Comparison of ENCODE assay signal across 8 mouse cellular contexts in genomic region chr2:27858348-27858903, GRCm38 (mm10). TPM values are rescaled to one million over a fixed set of nuclear protein-coding genes. Genes with fewer than 3 reads are reported as not detected.
A peak's percentile ranks its signal among the peaks of the same experiment; 100 is the strongest.
DNase-seq lines count a peak whose midpoint lies in the region; ATAC-seq and TF ChIP-seq lines count a peak whose summit lies in the region.

No protein-coding gene starts in this region.

- DNase-seq in right cerebral cortex, adult 18-20 months = peak; percentile 14
- DNase-seq in right cerebral cortex, postnatal 25 days = no peak
- DNase-seq in gastrocnemius, postnatal 25 days = peak; percentile 83
- no peak for DNase-seq in midbrain, postnatal 0 days (ENCODE audit: low spot score)
- DNase-seq in thymus, adult 2 months = no peak
- no peak for DNase-seq in layer of hippocampus, postnatal 25 days (ENCODE audit: extremely low spot score in 1 of 2, low spot score in 1 of 2)

- no peak for TF ChIP-seq CTCF in midbrain, postnatal 0 days (IDR thresholded peaks at IDR 0.05)
- TF ChIP-seq CTCF in thymus, adult 2 months (IDR thresholded peaks at IDR 0.05; ENCODE audit: borderline replicate concordance, control insufficient read depth, extremely low read depth, insufficient read depth, low read length, poor library complexity) = no peak

- TF ChIP-seq POLR2A in thymus, adult 2 months (IDR thresholded peaks at IDR 0.05; ENCODE audit: control insufficient read depth, extremely low read depth, insufficient read depth, low read length, poor library complexity) = no peak

- no peak overlapping the region for H3K4me2 ChIP-seq in kidney, embryonic 14.5 days (replicated peaks; ENCODE audit: low read depth, low read length)
- H3K4me2 ChIP-seq in midbrain, postnatal 0 days (ENCODE audit: low read depth, low read length, poor library complexity, severe bottlenecking) = no peak overlapping the region

- no peak for ATAC-seq in kidney, embryonic 14.5 days (ENCODE audit: low FRiP score, low TSS enrichment)
- no peak for ATAC-seq in midbrain, postnatal 0 days (ENCODE audit: low FRiP score)
- no peak for ATAC-seq in cerebellum, adult (ENCODE audit: insufficient number of reproducible peaks, low FRiP score, low TSS enrichment)

- H3K36me3 ChIP-seq in kidney, embryonic 14.5 days (ENCODE audit: control insufficient read depth, insufficient read depth, low read length) = no peaks in the 10 kb centered on the region
- H3K36me3 ChIP-seq in midbrain, postnatal 0 days (ENCODE audit: insufficient read depth, low read length) = no peaks in the 10 kb centered on the region
- H3K36me3 ChIP-seq in thymus, adult 2 months (ENCODE audit: control insufficient read depth, insufficient read depth, low read length) = no peaks in the 10 kb centered on the region

- no peak overlapping the region for H3K9ac ChIP-seq in kidney, embryonic 14.5 days (ENCODE audit: low read depth, low read length)
- H3K9ac ChIP-seq in midbrain, postnatal 0 days (replicated peaks; ENCODE audit: low read length, poor library complexity, severe bottlenecking) = 0 out of 2 replicates have a peak overlapping the region, but pooled peaks have one; percentile 13

- H3K4me1 ChIP-seq in kidney, embryonic 14.5 days (ENCODE audit: control insufficient read depth, insufficient read depth, low read length) = peaks cover 9% of the 10 kb centered on the region
- H3K4me1 ChIP-seq in midbrain, postnatal 0 days (ENCODE audit: insufficient read depth, low read length) = peaks cover 7% of the 10 kb centered on the region; the same call in 1 of the 2 replicates
- H3K4me1 ChIP-seq in thymus, adult 2 months (replicated peaks; ENCODE audit: control insufficient read depth, insufficient read depth, low read length) = no peaks in the 10 kb centered on the region

- 0 out of 2 replicates have a peak overlapping the region, but pooled peaks have one; percentile 10 for H3K27ac ChIP-seq in kidney, embryonic 14.5 days (ENCODE audit: low read depth, low read length)
- 0 out of 2 replicates have a peak overlapping the region, but pooled peaks have one; percentile 32 for H3K27ac ChIP-seq in midbrain, postnatal 0 days (ENCODE audit: low read depth, low read length)
- no peak overlapping the region for H3K27ac ChIP-seq in thymus, adult 2 months (ENCODE audit: control insufficient read depth, insufficient read depth, low read length)

- H3K4me3 ChIP-seq in kidney, embryonic 14.5 days (ENCODE audit: low read length) = no peak overlapping the region
- H3K4me3 ChIP-seq in midbrain, postnatal 0 days (ENCODE audit: low read depth, low read length) = no peak overlapping the region
- no peak overlapping the region for H3K4me3 ChIP-seq in thymus, adult 2 months (ENCODE audit: control insufficient read depth, insufficient read depth, low read length)

- no peaks in the 10 kb centered on the region for H3K9me3 ChIP-seq in kidney, embryonic 14.5 days (ENCODE audit: control insufficient read depth, low read length)
- no peaks in the 10 kb centered on the region for H3K9me3 ChIP-seq in midbrain, postnatal 0 days (ENCODE audit: low read length)

- 35% methylated on average over 9 of the region's 9 CpGs for WGBS in kidney, embryonic 14.5 days
- 35% methylated on average over 9 of the region's 9 CpGs for WGBS in midbrain, postnatal 0 days
- 66% methylated on average over 9 of the region's 9 CpGs for WGBS in thymus, adult 2 months

- H3K27me3 ChIP-seq in kidney, embryonic 14.5 days (ENCODE audit: control insufficient read depth, insufficient read depth, low read length) = no peaks in the 10 kb centered on the region
- no peaks in the 10 kb centered on the region for H3K27me3 ChIP-seq in midbrain, postnatal 0 days (ENCODE audit: insufficient read depth, low read length)
- H3K27me3 ChIP-seq in thymus, adult 2 months (ENCODE audit: control insufficient read depth, insufficient read depth, low read length) = no peaks in the 10 kb centered on the region

RNA-seq across cellular contexts. Expression of gene Col5a1, which starts 27.8 kb away (rescaled TPM):
- 10 to 100 TPM; 52.3 to 77.1 TPM for total RNA-seq in gastrocnemius, postnatal 25 days (2021)
- polyA plus RNA-seq in kidney, embryonic 14.5 days (2014; fragmentation: Nextera tagmentation; extraction: Ambion mirVana) = 41.9 and 42.3 TPM in 2 replicates
- 16.9 and 23.4 TPM in 2 replicates for total RNA-seq in midbrain, postnatal 0 days (2014; rRNA removed)
- polyA plus RNA-seq in midbrain, postnatal 0 days (2015; fragmentation: Nextera tagmentation; extraction: Ambion mirVana) = 5.4 and 5.6 TPM in 2 replicates
- 3.8 and 4.1 TPM in 2 replicates for polyA plus RNA-seq in thymus, adult 2 months (2012; rRNA removed)
- total RNA-seq in layer of hippocampus, postnatal 25 days (2021) = 1 to 10 TPM; 3.3 to 4.2 TPM

Comparison
In these comparisons a context has a peak if more than half of its experiments do, and no peak if none do; other contexts are left out.
1. DNase-seq: peak in right cerebral cortex, adult 18-20 months (single experiment) and gastrocnemius, postnatal 25 days (single experiment); none in right cerebral cortex, postnatal 25 days (single experiment), midbrain, postnatal 0 days (single experiment), thymus, adult 2 months (single experiment) and layer of hippocampus, postnatal 25 days (0 of 2).